Mouse (Mus musculus) liver, embryonic 16.5 days (tissue): ENCODE measurements around the gene Grb2. TPM values are rescaled to one million over a fixed set of nuclear protein-coding genes. Genes with fewer than 3 reads are reported as not detected.

Experiments
- ATAC-seq: fragments of 200-750 bp; cut with Nextera tagmentation; 2 replicates; pipeline ENCODE4 v1.8.0; 2017; ENCODE audit warnings: low read depth, mild to moderate bottlenecking, moderate number of reproducible peaks, moderate library complexity
- H3K27ac ChIP-seq: fragments of 300-500 bp; sonication (generic); 2 replicates; pipeline ENCODE4 v1.5.1; 2014; ENCODE audit warnings: mild to moderate bottlenecking, low read length
- H3K27me3 ChIP-seq: fragments of 300-500 bp; sonication (generic); 2 replicates; pipeline ENCODE4 v1.6.1; 2014; ENCODE audit warnings: low read depth, low read length, mixed read lengths; ENCODE audit not compliant: control insufficient read depth, insufficient read depth
- H3K36me3 ChIP-seq: fragments of 300-500 bp; sonication (generic); 2 replicates; pipeline ENCODE4 v1.6.1; 2014; ENCODE audit warnings: mild to moderate bottlenecking; ENCODE audit not compliant: control insufficient read depth, insufficient read depth
- H3K4me1 ChIP-seq: fragments of 300-500 bp; sonication (generic); 2 replicates; pipeline ENCODE4 v1.6.1; 2014; ENCODE audit warnings: low read depth, low read length, mixed read lengths; ENCODE audit not compliant: control insufficient read depth
- H3K4me2 ChIP-seq: fragments of 300-500 bp; sonication (generic); 2 replicates; pipeline ENCODE4 v1.6.1; 2014; ENCODE audit warnings: low read depth, low read length, mixed read lengths
- H3K4me3 ChIP-seq: fragments of 300-500 bp; sonication (generic); 2 replicates; pipeline ENCODE4 v1.5.1; 2014; ENCODE audit warnings: low read depth, mild to moderate bottlenecking, low read length
- H3K9ac ChIP-seq: fragments of 300-500 bp; sonication (generic); 2 replicates; pipeline ENCODE4 v1.6.1; 2014; ENCODE audit warnings: low read depth, low read length
- H3K9me3 ChIP-seq: fragments of 300-500 bp; sonication (generic); replicated peaks from 2 replicates; pipeline ENCODE4 v1.6.1; 2016; ENCODE audit warnings: low read length; ENCODE audit not compliant: control insufficient read depth
- WGBS: fragments of 180-500 bp; shearing (Covaris S2); extraction: QIAGEN DNeasy Blood & Tissue Kit; methylation state at CpG from one replicate; pipeline ENCODE4 v1.1.7; 2014; ENCODE audit not compliant: insufficient replicate concordance; 5-methylcytosine and 5-hydroxymethylcytosine counted together
- polyA plus RNA-seq: library from polyadenylated mRNA; unstranded; fragments of >200 nt; fragmentation: Nextera tagmentation; extraction: Ambion mirVana; gene quantifications from 2 replicates; pipeline ENCODE4 v1.2.1, GENCODE M21; 2015

The Grb2 gene
- polyA plus RNA-seq, 1 experiment from 2014 or later: 53.1 TPM

GRCm38 (mm10) chr11:115707313-115708208 lies 836 bp downstream of the Grb2 start:
- H3K4me1 ChIP-seq: peaks cover 37% of the 10 kb centered on the region
- peak overlapping the region; percentile 98 for H3K4me3 ChIP-seq
- peak overlapping the region; percentile 79 for H3K4me2 ChIP-seq
- peak overlapping the region; percentile 96 for H3K27ac ChIP-seq
- no peaks in the 10 kb centered on the region for H3K27me3 ChIP-seq
- ATAC-seq: peak; percentile 23
- no peaks in the 10 kb centered on the region for H3K36me3 ChIP-seq
- H3K9ac ChIP-seq: peak overlapping the region; percentile 98
- no peaks in the 10 kb centered on the region for H3K9me3 ChIP-seq
- WGBS: under 1% methylated on average over 44 of the region's 44 CpGs

- ATAC-seq: no peak
- Histone ChIP-seq H3K27me3 (no peaks in the 10 kb centered on the region), H3K4me2 (peak overlapping the region; percentile 79), H3K9ac (no peak overlapping the region; the same call in 1 of the 2 replicates), H3K27ac (no peak overlapping the region), H3K9me3 (no peaks in the 10 kb centered on the region), H3K36me3 (no peaks in the 10 kb centered on the region), H3K4me3 (peak overlapping the region; percentile 98), H3K4me1 (peaks cover 37% of the 10 kb centered on the region)
- 80% methylated on average over 10 of the region's 10 CpGs for WGBS
These were observed 1.8 kb downstream of the Grb2 start for GRCm38 (mm10) chr11:115706584-115706983.

- WGBS: 31% methylated on average over 2 of the region's 2 CpGs
- ATAC-seq: no peak
- Histone ChIP-seq H3K36me3 (no peaks in the 10 kb centered on the region), H3K4me3 (no peak overlapping the region), H3K4me2 (no peak overlapping the region), H3K4me1 (peaks cover 37% of the 10 kb centered on the region), H3K27me3 (no peaks in the 10 kb centered on the region), H3K9ac (no peak overlapping the region), H3K27ac (peak overlapping the region; percentile 24; the same call in 1 of the 2 replicates), H3K9me3 (no peaks in the 10 kb centered on the region)
These were observed 2.8 kb downstream of the Grb2 start for GRCm38 (mm10) chr11:115705561-115705960.

GRCm38 (mm10) chr11:115704648-115705047 lies 3.7 kb downstream of the Grb2 start:
- Histone ChIP-seq H3K9me3 (no peaks in the 10 kb centered on the region), H3K9ac (no peak overlapping the region), H3K27ac (no peak overlapping the region), H3K36me3 (no peaks in the 10 kb centered on the region), H3K4me3 (no peak overlapping the region), H3K4me2 (no peak overlapping the region), H3K27me3 (no peaks in the 10 kb centered on the region), H3K4me1 (peaks cover 43% of the 10 kb centered on the region)
- WGBS: 63% methylated on average over 10 of the region's 10 CpGs
- no peak for ATAC-seq

- Histone ChIP-seq H3K27me3 (no peaks in the 10 kb centered on the region), H3K9me3 (no peaks in the 10 kb centered on the region), H3K9ac (no peak overlapping the region), H3K4me3 (no peak overlapping the region), H3K4me1 (peaks cover 36% of the 10 kb centered on the region), H3K36me3 (no peaks in the 10 kb centered on the region), H3K27ac (no peak overlapping the region), H3K4me2 (no peak overlapping the region)
- ATAC-seq: no peak
- 78% methylated on average over 2 of the region's 2 CpGs for WGBS
These were observed 4.9 kb downstream of the Grb2 start for GRCm38 (mm10) chr11:115703466-115703865.

GRCm38 (mm10) chr11:115698986-115699728 lies 9.2 kb downstream of the Grb2 start:
- Histone ChIP-seq H3K4me2 (peak overlapping the region; percentile 72), H3K4me1 (peaks cover 15% of the 10 kb centered on the region), H3K27ac (peak overlapping the region; percentile 16), H3K9me3 (no peaks in the 10 kb centered on the region), H3K36me3 (peaks cover 8% of the 10 kb centered on the region; the same call in 1 of the 2 replicates), H3K27me3 (no peaks in the 10 kb centered on the region), H3K9ac (peak overlapping the region; percentile 53), H3K4me3 (peak overlapping the region; percentile 56)
- 27% methylated on average over 17 of the region's 17 CpGs for WGBS
- ATAC-seq: peak; percentile 77

- no peak overlapping the region for H3K4me2 ChIP-seq
- H3K9me3 ChIP-seq: no peaks in the 10 kb centered on the region
- H3K27ac ChIP-seq: peak overlapping the region; percentile 16
- 71% methylated on average over 3 of the region's 3 CpGs for WGBS
- H3K4me3 ChIP-seq: no peak overlapping the region
- peaks cover 8% of the 10 kb centered on the region; the same call in 1 of the 2 replicates for H3K36me3 ChIP-seq
- H3K27me3 ChIP-seq: no peaks in the 10 kb centered on the region
- no peak for ATAC-seq
- no peak overlapping the region for H3K9ac ChIP-seq
- peaks cover 19% of the 10 kb centered on the region for H3K4me1 ChIP-seq
These were observed 10.7 kb downstream of the Grb2 start for GRCm38 (mm10) chr11:115697722-115698121.

- 61% methylated on average over 2 of the region's 2 CpGs for WGBS
- H3K27me3 ChIP-seq: no peaks in the 10 kb centered on the region
- H3K9ac ChIP-seq: no peak overlapping the region
- peaks cover 8% of the 10 kb centered on the region; the same call in 1 of the 2 replicates for H3K36me3 ChIP-seq
- 0 out of 2 replicates have a peak, but pooled peaks have one; percentile 45 for ATAC-seq
- H3K4me3 ChIP-seq: no peak overlapping the region
- H3K4me2 ChIP-seq: no peak overlapping the region; the same call in 1 of the 2 replicates
- peak overlapping the region; percentile 71 for H3K27ac ChIP-seq
- H3K9me3 ChIP-seq: no peaks in the 10 kb centered on the region
- H3K4me1 ChIP-seq: peaks cover 21% of the 10 kb centered on the region
These were observed 11.3 kb downstream of the Grb2 start for GRCm38 (mm10) chr11:115697091-115697490.
